Mouse (Mus musculus): Measurements from ENCODE around the gene Lrrc26.

DNA sequence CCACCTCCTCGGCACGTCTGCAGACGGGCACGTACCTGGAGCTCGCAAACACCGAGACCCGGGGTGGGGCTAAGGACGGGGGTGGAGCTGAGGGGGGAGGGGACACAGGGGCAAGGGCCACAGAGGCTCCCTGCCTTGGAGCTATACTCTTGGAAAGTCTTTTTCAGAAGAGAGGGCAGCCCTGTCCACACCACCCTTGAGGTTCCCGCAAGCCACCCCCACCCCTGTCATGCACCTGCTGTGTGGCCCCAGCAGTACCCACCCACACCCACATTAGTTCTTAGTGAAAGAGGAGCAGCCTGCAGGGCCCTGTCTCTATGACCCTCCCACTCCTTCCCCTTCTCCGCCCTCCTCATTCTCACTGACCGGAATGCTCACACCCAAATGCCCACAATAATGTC is 21.8 kb downstream of the Lrrc26 start:
- no peak for TF ChIP-seq CTCF (IDR thresholded peaks at IDR 0.05; ENCODE audit: extremely low read depth, insufficient read depth, low read length)
- no peak for TF ChIP-seq POLR2A (IDR thresholded peaks at IDR 0.05; ENCODE audit: extremely low read depth, insufficient read depth, low read length)

Measured in cortical plate, adult 2 months (tissue).